Mouse (Mus musculus): ENCODE data around the gene Kmt2a. TPM values are rescaled to one million over a fixed set of nuclear protein-coding genes. Genes with fewer than 3 reads are reported as not detected.

Gene Kmt2a
- polyA plus RNA-seq, 1 experiment from 2014 or later = 32.3 TPM

DNA sequence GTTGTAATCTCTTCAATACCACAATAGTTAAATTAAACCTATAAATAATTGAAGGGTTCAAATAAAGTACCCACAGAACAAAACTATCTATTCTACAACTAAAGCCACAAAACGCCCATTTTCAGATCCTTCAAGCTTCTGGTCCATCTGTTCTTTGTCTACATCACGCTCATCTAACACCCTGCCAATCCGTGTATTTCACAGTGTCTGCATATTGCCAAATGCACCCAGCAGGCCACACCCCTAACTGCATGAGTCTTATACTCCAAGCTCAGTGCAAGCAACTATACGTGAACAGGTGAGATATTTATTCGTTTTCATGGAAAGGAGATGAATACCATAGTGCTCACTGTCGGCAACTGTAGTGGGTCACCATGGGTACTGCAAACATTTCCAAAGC is 25.9 kb downstream of the Kmt2a start:
- H3K9ac ChIP-seq (replicated peaks) = no peak overlapping the region
- 0 out of 2 replicates have a peak, but pooled peaks cover 5% of the 10 kb centered on the region for H3K36me3 ChIP-seq
- H3K9me3 ChIP-seq = no peaks in the 10 kb centered on the region
- H3K4me3 ChIP-seq = no peak overlapping the region
- H3K4me1 ChIP-seq = no peaks in the 10 kb centered on the region
- H3K27me3 ChIP-seq = no peaks in the 10 kb centered on the region
- H3K4me2 ChIP-seq (replicated peaks) = no peak overlapping the region
- 91% methylated on average over 6 of the region's 6 CpGs for WGBS
- no peak overlapping the region for H3K27ac ChIP-seq (replicated peaks)
- ATAC-seq (ENCODE audit: low FRiP score, low read depth) = no peak

DNA sequence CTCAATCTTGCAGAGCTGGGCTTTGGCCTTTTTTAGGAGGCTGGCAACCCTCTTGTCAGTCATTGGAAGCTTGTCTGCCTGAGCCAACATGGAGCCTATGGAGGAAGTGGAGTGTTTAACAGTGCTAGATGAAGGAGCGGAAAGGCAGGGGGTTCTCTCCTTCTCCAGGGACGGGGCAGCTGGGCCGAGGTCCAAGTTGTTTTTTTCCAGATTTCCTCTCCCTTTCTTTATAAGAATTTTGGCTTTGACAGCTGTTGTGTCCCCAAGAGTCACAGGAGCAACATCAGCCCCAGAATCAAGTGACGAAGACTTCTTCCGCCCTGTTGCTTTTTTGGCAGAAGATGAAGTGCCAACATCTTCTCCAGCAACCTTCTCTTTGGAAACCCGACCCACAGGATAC is 33.6 kb downstream of the Kmt2a start:
- ATAC-seq (ENCODE audit: low FRiP score, low read depth) = no peak
- H3K36me3 ChIP-seq = peaks cover 80% of the 10 kb centered on the region
- H3K9me3 ChIP-seq = no peaks in the 10 kb centered on the region
- no peak overlapping the region for H3K27ac ChIP-seq (replicated peaks)
- WGBS = 96% methylated on average over 6 of the region's 6 CpGs
- H3K4me2 ChIP-seq (replicated peaks) = no peak overlapping the region
- H3K27me3 ChIP-seq = no peaks in the 10 kb centered on the region
- no peak overlapping the region for H3K9ac ChIP-seq (replicated peaks)
- no peak overlapping the region for H3K4me3 ChIP-seq
- H3K4me1 ChIP-seq = no peaks in the 10 kb centered on the region

DNA sequence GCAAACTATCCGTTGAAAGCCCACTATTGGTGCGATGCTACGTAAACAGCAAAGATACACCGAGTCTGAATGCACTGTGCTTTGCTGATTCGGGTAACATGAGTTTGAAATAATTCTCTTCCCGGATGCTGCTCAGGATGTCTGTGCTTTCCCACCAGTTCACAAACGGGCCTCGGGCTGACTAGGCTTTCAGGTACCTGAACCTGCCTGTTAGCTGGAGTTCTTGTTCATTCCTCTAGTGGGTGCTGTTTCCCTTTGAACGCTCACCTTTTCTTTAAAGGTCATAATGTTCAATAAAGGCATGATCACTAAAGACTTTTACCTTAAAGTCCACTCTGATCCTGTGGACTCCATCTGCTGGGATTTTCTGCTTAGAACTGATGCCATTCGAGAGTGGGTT is 39.9 kb downstream of the Kmt2a start:
- H3K4me3 ChIP-seq = no peak overlapping the region
- no peaks in the 10 kb centered on the region for H3K4me1 ChIP-seq
- H3K27me3 ChIP-seq = no peaks in the 10 kb centered on the region
- H3K4me2 ChIP-seq (replicated peaks) = no peak overlapping the region
- H3K27ac ChIP-seq (replicated peaks) = no peak overlapping the region
- H3K9me3 ChIP-seq = no peaks in the 10 kb centered on the region
- no peak overlapping the region for H3K9ac ChIP-seq (replicated peaks)
- ATAC-seq (ENCODE audit: low FRiP score, low read depth) = no peak
- WGBS = 93% methylated on average over 10 of the region's 10 CpGs
- peaks cover 84% of the 10 kb centered on the region for H3K36me3 ChIP-seq

DNA sequence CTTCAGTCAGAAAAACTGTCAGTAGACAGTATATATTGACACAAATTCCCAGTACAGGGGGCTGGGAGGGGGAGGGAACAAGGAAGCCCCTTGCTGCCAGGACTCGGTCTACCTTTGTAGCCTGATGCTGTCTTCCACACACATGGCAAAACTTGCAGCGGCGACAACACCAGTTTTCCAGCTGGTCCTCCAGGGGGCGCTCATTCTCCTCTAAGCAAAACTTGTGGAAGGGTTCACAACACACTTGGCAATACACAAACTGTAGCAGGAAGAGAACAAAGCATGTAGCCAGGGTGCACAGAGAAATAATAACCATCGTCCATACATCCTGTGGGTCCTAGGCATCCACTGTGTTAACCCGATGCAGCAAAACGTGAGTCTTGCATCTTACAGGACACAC is 44.7 kb downstream of the Kmt2a start:
- Histone ChIP-seq H3K36me3 (peaks cover 83% of the 10 kb centered on the region), H3K4me2 (replicated peaks) (no peak overlapping the region), H3K4me1 (no peaks in the 10 kb centered on the region), H3K27ac (replicated peaks) (no peak overlapping the region), H3K9ac (replicated peaks) (no peak overlapping the region), H3K4me3 (no peak overlapping the region), H3K27me3 (no peaks in the 10 kb centered on the region), H3K9me3 (no peaks in the 10 kb centered on the region)
- WGBS = 52% methylated on average over 7 of the region's 7 CpGs
- no peak for ATAC-seq (ENCODE audit: low FRiP score, low read depth)

DNA sequence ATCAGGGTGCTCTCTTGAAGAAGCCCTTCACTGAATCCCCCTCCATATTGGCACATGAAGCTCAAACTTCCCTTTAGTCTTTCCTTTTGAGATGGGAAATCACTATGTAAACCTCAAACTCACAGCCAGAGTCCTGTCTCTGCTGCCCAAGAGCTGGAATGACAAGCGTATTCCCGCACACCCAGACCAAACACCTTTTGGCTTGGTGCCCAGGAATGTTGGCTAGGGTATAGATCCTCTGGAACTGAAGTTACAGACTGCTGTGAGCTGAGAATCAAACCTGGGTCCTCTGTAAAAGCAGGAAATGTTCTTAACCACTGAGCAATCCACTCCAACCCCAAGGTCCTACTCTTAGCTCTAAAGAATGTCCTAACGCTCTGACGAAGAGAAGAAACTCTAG is 48.7 kb downstream of the Kmt2a start:
- no peaks in the 10 kb centered on the region for H3K9me3 ChIP-seq
- no peak overlapping the region for H3K27ac ChIP-seq (replicated peaks)
- 92% methylated on average over 4 of the region's 4 CpGs for WGBS
- no peaks in the 10 kb centered on the region for H3K4me1 ChIP-seq
- no peak overlapping the region for H3K4me2 ChIP-seq (replicated peaks)
- no peak for ATAC-seq (ENCODE audit: low FRiP score, low read depth)
- H3K36me3 ChIP-seq = peaks cover 92% of the 10 kb centered on the region
- no peak overlapping the region for H3K4me3 ChIP-seq
- no peak overlapping the region for H3K9ac ChIP-seq (replicated peaks)
- no peaks in the 10 kb centered on the region for H3K27me3 ChIP-seq

DNA sequence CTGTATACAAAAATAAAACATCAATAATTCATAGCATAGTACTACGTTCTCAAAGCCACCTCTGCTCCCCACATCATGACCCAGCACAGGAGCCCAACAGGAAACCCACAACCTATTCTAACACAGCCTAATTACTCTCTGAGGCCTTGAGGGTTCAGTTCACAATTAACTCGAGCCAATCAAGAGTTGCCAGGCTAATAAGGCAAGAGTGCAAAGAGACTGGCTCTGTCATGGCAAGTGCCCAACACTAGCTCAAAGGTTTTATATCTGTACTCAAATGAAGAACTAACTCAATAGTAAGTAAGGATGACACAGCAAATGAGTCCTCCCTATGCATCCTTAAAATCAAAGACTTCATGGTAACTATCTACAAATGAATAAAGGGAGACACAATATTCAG is 50.6 kb downstream of the Kmt2a start:
- Histone ChIP-seq H3K27me3 (no peaks in the 10 kb centered on the region), H3K4me1 (no peaks in the 10 kb centered on the region), H3K36me3 (peaks cover 97% of the 10 kb centered on the region), H3K9me3 (no peaks in the 10 kb centered on the region), H3K4me3 (no peak overlapping the region), H3K27ac (replicated peaks) (no peak overlapping the region), H3K9ac (replicated peaks) (no peak overlapping the region), H3K4me2 (replicated peaks) (no peak overlapping the region)
- WGBS = 92% methylated on average over 2 of the region's 2 CpGs
- ATAC-seq (ENCODE audit: low FRiP score, low read depth) = no peak

DNA sequence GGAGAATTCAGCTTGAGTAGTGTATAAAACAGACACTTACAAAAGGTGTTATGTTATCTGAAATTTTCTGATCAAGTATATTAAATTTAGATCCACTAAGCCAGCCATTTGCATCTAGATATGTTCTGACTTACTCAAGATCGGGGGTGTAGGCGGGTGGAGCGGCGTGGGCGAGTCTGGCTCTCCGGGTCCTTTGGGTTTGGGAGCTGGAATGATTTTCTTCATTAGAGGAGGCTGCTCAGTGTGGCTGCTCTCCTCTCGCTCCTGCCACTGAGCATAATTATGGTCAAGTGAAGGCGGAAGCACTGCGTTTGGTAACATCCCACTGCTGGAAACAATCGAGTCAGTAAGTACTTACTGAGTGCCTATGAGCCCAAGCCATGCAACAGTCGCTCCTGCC is 52.2 kb downstream of the Kmt2a start:
- H3K27me3 ChIP-seq = no peaks in the 10 kb centered on the region
- no peak for ATAC-seq (ENCODE audit: low FRiP score, low read depth)
- H3K9me3 ChIP-seq = no peaks in the 10 kb centered on the region
- 96% methylated on average over 11 of the region's 11 CpGs for WGBS
- no peak overlapping the region for H3K9ac ChIP-seq (replicated peaks)
- H3K36me3 ChIP-seq = peaks cover 96% of the 10 kb centered on the region
- H3K4me1 ChIP-seq = no peaks in the 10 kb centered on the region
- H3K27ac ChIP-seq (replicated peaks) = no peak overlapping the region
- H3K4me2 ChIP-seq (replicated peaks) = no peak overlapping the region
- no peak overlapping the region for H3K4me3 ChIP-seq

DNA sequence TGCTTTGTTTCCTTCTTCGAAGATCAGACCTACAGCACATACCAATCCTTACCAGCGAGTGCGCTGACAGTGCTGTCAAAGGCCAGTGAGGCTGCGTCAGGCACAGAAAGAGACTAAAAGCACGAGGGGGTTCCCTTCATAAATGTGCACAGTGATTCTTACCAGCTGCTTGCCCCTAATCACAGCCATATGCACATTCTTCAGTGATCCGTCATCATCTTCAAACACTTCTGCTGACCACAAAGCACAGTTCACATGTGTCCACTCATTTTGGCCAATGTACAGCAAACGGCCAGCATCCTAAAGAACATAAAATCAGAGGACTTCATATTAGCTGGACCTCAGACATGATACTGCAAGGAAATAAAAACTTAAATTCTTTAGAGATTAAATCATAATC is 54.4 kb downstream of the Kmt2a start:
- Histone ChIP-seq H3K9me3 (no peaks in the 10 kb centered on the region), H3K4me1 (no peaks in the 10 kb centered on the region), H3K4me3 (no peak overlapping the region), H3K27ac (replicated peaks) (no peak overlapping the region), H3K4me2 (replicated peaks) (no peak overlapping the region), H3K36me3 (peaks cover 96% of the 10 kb centered on the region), H3K9ac (replicated peaks) (no peak overlapping the region), H3K27me3 (no peaks in the 10 kb centered on the region)
- no peak for ATAC-seq (ENCODE audit: low FRiP score, low read depth)
- 83% methylated on average over 7 of the region's 7 CpGs for WGBS

DNA sequence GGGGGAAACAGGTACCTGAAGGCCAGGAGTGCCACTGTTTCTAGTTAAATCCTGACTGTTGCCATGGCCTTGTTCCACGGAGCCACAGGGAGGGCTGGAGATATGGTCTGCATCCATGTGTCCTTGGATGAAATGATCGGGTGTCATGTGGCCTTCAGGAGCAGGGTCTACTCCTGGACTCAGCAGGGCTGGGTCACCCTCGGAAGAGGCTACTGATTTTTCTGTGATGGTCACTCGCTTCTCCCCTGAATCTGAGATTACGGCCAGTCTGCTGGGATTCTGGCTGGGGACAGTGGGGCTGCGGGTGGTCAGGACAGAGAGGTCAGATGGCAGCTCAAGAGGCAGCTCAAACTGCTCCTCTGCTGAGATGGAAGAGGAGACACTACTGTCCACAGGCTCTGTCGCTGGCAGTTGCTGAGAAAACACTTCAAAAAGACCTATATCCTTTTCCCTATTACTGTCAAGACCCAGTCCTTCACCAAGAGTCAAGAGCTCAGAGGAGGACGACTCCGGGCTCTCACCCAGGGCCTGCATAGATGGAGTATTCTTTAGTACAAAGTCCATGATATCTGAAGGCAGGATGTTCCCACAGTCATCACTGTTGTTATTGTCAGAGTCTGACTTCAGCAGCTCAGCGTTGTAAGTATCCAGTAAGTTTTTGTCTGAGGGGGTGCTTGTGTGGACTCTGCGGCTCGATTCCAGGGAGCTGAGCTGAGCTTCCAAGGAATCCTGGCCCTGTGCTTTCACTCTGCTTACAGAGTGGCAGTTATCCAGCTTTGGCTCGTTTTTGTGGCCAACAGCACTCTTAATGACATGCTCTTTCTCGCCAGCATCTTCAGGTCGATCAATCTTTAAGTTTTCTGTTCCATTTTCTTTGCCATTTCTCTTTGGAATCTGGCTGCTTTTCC is 60.9 kb downstream of the Kmt2a start:
- Histone ChIP-seq H3K4me3 (no peak overlapping the region), H3K36me3 (peaks cover 98% of the 10 kb centered on the region), H3K9me3 (no peaks in the 10 kb centered on the region), H3K27ac (replicated peaks) (no peak overlapping the region), H3K9ac (replicated peaks) (no peak overlapping the region), H3K4me1 (no peaks in the 10 kb centered on the region), H3K27me3 (no peaks in the 10 kb centered on the region), H3K4me2 (replicated peaks) (no peak overlapping the region)
- 91% methylated on average over 15 of the region's 15 CpGs for WGBS
- no peak for ATAC-seq (ENCODE audit: low FRiP score, low read depth)

DNA sequence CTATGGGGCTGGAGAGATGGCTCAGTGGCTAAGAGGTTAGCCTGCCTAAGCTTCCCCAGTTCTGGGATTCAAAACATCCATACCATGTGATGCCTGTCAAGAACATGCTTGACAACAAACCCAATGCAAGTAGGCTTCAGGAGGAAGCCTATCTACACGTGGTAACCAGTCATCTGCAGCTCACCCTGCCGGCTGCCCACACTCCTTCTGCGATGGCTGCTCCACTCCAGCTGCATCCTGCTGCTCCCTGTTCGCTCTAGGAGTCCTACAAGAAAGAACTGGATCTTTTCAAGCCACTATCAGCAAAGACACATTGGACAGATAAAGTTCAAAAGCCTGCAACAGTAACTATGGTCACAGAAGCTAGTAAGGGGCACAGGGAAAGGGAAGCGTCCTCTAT is 63.6 kb downstream of the Kmt2a start:
- Histone ChIP-seq H3K27ac (replicated peaks) (no peak overlapping the region), H3K4me1 (no peaks in the 10 kb centered on the region), H3K9me3 (no peaks in the 10 kb centered on the region), H3K27me3 (no peaks in the 10 kb centered on the region), H3K4me3 (no peak overlapping the region), H3K4me2 (replicated peaks) (no peak overlapping the region), H3K36me3 (peaks cover 100% of the 10 kb centered on the region), H3K9ac (replicated peaks) (no peak overlapping the region)
- no peak for ATAC-seq (ENCODE audit: low FRiP score, low read depth)
- 87% methylated on average over 5 of the region's 5 CpGs for WGBS

DNA sequence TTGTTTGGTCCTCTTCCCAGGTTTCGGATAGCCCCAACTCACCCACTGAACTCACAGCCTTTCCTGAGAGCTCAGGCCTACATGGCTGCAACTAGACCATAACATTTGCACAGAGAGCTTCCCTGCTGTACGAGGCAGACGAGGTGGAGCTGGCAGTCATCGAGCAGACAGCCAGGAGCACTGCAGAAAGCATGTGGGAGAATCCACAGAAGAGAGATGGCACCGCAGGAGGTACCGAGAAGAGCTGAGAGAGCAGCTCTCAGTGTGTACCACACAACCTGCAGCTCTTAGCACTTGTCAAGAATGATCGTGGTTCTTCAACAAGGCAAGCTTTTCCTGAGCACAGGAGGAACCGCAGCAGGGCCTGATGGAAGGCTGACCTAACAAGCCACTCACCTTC is 66.9 kb downstream of the Kmt2a start:
- H3K4me3 ChIP-seq = no peak overlapping the region
- no peak overlapping the region for H3K9ac ChIP-seq (replicated peaks)
- no peaks in the 10 kb centered on the region for H3K9me3 ChIP-seq
- H3K36me3 ChIP-seq = peaks cover 99% of the 10 kb centered on the region
- H3K27ac ChIP-seq (replicated peaks) = no peak overlapping the region
- H3K4me1 ChIP-seq = no peaks in the 10 kb centered on the region
- no peak overlapping the region for H3K4me2 ChIP-seq (replicated peaks)
- no peak for ATAC-seq (ENCODE audit: low FRiP score, low read depth)
- no peaks in the 10 kb centered on the region for H3K27me3 ChIP-seq
- 93% methylated on average over 8 of the region's 8 CpGs for WGBS

DNA sequence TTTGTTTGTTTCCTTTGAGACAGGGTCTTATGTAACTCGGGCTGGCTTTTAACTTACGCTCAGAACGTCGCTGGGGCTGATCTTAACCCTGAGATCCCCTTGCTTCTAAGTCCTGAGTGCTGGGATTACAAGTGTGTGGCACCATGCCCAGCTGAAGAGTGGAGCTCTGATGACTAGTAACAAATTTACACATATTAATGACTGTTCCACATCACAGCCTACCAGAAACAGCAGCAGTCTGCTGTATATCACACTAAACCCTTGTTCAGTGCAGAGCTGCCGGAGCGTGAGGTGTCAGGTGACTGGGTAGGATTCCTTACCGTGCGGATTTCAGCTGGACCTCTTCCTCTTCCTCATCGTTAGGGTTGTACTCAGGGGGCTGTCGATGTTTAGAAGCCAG is 70.8 kb downstream of the Kmt2a start:
- Histone ChIP-seq H3K4me1 (no peaks in the 10 kb centered on the region), H3K27me3 (no peaks in the 10 kb centered on the region), H3K4me2 (replicated peaks) (no peak overlapping the region), H3K4me3 (no peak overlapping the region), H3K9me3 (no peaks in the 10 kb centered on the region), H3K36me3 (peaks cover 98% of the 10 kb centered on the region), H3K9ac (replicated peaks) (no peak overlapping the region), H3K27ac (replicated peaks) (no peak overlapping the region)
- no peak for ATAC-seq (ENCODE audit: low FRiP score, low read depth)
- 96% methylated on average over 10 of the region's 10 CpGs for WGBS

DNA sequence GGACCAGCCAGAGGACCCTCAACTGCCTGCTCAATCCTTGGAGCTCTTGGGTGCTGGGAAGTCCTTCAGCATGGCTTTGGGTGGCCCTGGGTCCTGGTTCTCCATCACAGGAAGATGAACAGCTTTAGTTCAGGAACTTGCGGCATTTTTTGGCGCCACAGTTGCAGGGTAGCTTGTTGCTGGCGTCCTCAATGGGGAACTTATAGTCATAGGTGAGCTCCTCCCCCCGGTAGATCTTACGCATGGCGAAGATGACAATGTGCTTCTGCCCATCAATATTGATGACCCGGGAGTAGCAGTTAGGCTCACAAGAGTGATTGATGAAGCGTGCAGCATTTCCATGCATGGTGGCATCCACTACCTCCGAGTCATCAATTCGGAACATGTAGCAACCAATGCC is 73.3 kb downstream of the Kmt2a start:
- 94% methylated on average over 10 of the region's 10 CpGs for WGBS
- H3K36me3 ChIP-seq = peaks cover 80% of the 10 kb centered on the region

More for the DNA sequence above, 73.3 kb downstream of the Kmt2a start:
- Histone ChIP-seq H3K9me3 (no peaks in the 10 kb centered on the region), H3K27me3 (no peaks in the 10 kb centered on the region), H3K4me3 (no peak overlapping the region), H3K27ac (replicated peaks) (no peak overlapping the region), H3K4me2 (replicated peaks) (no peak overlapping the region), H3K9ac (replicated peaks) (no peak overlapping the region), H3K4me1 (no peaks in the 10 kb centered on the region)
- no peak for ATAC-seq (ENCODE audit: low FRiP score, low read depth)
